Mouse (Mus musculus): ENCODE measurements around the gene Mcfd2. TPM values are rescaled to one million over a fixed set of nuclear protein-coding genes. Genes with fewer than 3 reads are reported as not detected.
"Not testable (repeated sequence)": the region's sequence is repeated elsewhere in the genome, so short reads cannot be mapped to it uniquely, and the experiment has no call there.

Mcfd2 gene
- polyA plus RNA-seq, 1 experiment from 2014 or later, result 82.0 TPM

GRCm38 (mm10) chr17:87296701-87297100, 31.0 kb upstream of the Mcfd2 start:
- H3K4me2 ChIP-seq (ENCODE audit: low read depth, low read length); H3K4me3 ChIP-seq (ENCODE audit: low read depth, low read length); DNase-seq (ENCODE audit: low spot score); H3K27ac ChIP-seq (replicated peaks; ENCODE audit: low read depth, low read length); H3K9me3 ChIP-seq (replicated peaks; ENCODE audit: control insufficient read depth, low read length); H3K27me3 ChIP-seq (ENCODE audit: control insufficient read depth, insufficient read depth, low read length); H3K9ac ChIP-seq (replicated peaks; ENCODE audit: low read length); H3K36me3 ChIP-seq (replicated peaks; ENCODE audit: control insufficient read depth, insufficient read depth, low read depth, low read length); ATAC-seq (replicated peaks; ENCODE audit: insufficient number of reproducible peaks, low FRiP score, low TSS enrichment, low read depth); H3K4me1 ChIP-seq (ENCODE audit: control insufficient read depth, insufficient read depth, low read length): not testable (repeated sequence)
- WGBS, result 72% methylated on average over 1 of the region's 1 CpGs

GRCm38 (mm10) chr17:87295738-87296137, 30.0 kb upstream of the Mcfd2 start:
- H3K27ac ChIP-seq (replicated peaks; ENCODE audit: low read depth, low read length), result no peak overlapping the region
- H3K27me3 ChIP-seq (ENCODE audit: control insufficient read depth, insufficient read depth, low read length), result no peaks in the 10 kb centered on the region
- H3K9ac ChIP-seq (replicated peaks; ENCODE audit: low read length), result no peak overlapping the region
- no peaks in the 10 kb centered on the region for H3K9me3 ChIP-seq (replicated peaks; ENCODE audit: control insufficient read depth, low read length)
- ATAC-seq (replicated peaks; ENCODE audit: insufficient number of reproducible peaks, low FRiP score, low TSS enrichment, low read depth) (no peak), DNase-seq (ENCODE audit: low spot score) (no peak)
- H3K36me3 ChIP-seq (replicated peaks; ENCODE audit: control insufficient read depth, insufficient read depth, low read depth, low read length), result no peaks in the 10 kb centered on the region
- no peak overlapping the region for H3K4me3 ChIP-seq (ENCODE audit: low read depth, low read length)
- 84% methylated on average over 7 of the region's 7 CpGs for WGBS
- H3K4me2 ChIP-seq (ENCODE audit: low read depth, low read length), result no peak overlapping the region
- H3K4me1 ChIP-seq (ENCODE audit: control insufficient read depth, insufficient read depth, low read length), result no peaks in the 10 kb centered on the region

GRCm38 (mm10) chr17:87293125-87293524, 27.4 kb upstream of the Mcfd2 start:
- Histone ChIP-seq H3K27ac (replicated peaks; ENCODE audit: low read depth, low read length) (no peak overlapping the region), H3K9me3 (replicated peaks; ENCODE audit: control insufficient read depth, low read length) (no peaks in the 10 kb centered on the region), H3K4me3 (ENCODE audit: low read depth, low read length) (no peak overlapping the region), H3K36me3 (replicated peaks; ENCODE audit: control insufficient read depth, insufficient read depth, low read depth, low read length) (no peaks in the 10 kb centered on the region), H3K27me3 (ENCODE audit: control insufficient read depth, insufficient read depth, low read length) (no peaks in the 10 kb centered on the region; the same call in 1 of the 2 replicates), H3K9ac (replicated peaks; ENCODE audit: low read length) (no peak overlapping the region), H3K4me1 (ENCODE audit: control insufficient read depth, insufficient read depth, low read length) (peaks cover under 1% of the 10 kb centered on the region; the same call in 1 of the 2 replicates), H3K4me2 (ENCODE audit: low read depth, low read length) (no peak overlapping the region)
- ATAC-seq (replicated peaks; ENCODE audit: insufficient number of reproducible peaks, low FRiP score, low TSS enrichment, low read depth) (no peak), DNase-seq (ENCODE audit: low spot score) (no peak)
- 89% methylated on average over 5 of the region's 5 CpGs for WGBS

GRCm38 (mm10) chr17:87291782-87292181, 26.0 kb upstream of the Mcfd2 start:
- Histone ChIP-seq H3K4me1 (ENCODE audit: control insufficient read depth, insufficient read depth, low read length) (peaks cover 2% of the 10 kb centered on the region; the same call in 1 of the 2 replicates), H3K27ac (replicated peaks; ENCODE audit: low read depth, low read length) (no peak overlapping the region), H3K9ac (replicated peaks; ENCODE audit: low read length) (no peak overlapping the region), H3K4me2 (ENCODE audit: low read depth, low read length) (no peak overlapping the region), H3K36me3 (replicated peaks; ENCODE audit: control insufficient read depth, insufficient read depth, low read depth, low read length) (no peaks in the 10 kb centered on the region), H3K9me3 (replicated peaks; ENCODE audit: control insufficient read depth, low read length) (no peaks in the 10 kb centered on the region), H3K27me3 (ENCODE audit: control insufficient read depth, insufficient read depth, low read length) (no peaks in the 10 kb centered on the region; the same call in 1 of the 2 replicates), H3K4me3 (ENCODE audit: low read depth, low read length) (no peak overlapping the region)
- ATAC-seq (replicated peaks; ENCODE audit: insufficient number of reproducible peaks, low FRiP score, low TSS enrichment, low read depth) (no peak), DNase-seq (ENCODE audit: low spot score) (no peak)
- 89% methylated on average over 5 of the region's 5 CpGs for WGBS

GRCm38 (mm10) chr17:87291037-87291436, 25.3 kb upstream of the Mcfd2 start:
- H3K27me3 ChIP-seq (ENCODE audit: control insufficient read depth, insufficient read depth, low read length), result no peaks in the 10 kb centered on the region; the same call in 1 of the 2 replicates
- H3K4me1 ChIP-seq (ENCODE audit: control insufficient read depth, insufficient read depth, low read length), result peaks cover 2% of the 10 kb centered on the region; the same call in 1 of the 2 replicates
- no peak overlapping the region for H3K9ac ChIP-seq (replicated peaks; ENCODE audit: low read length)
- H3K4me2 ChIP-seq (ENCODE audit: low read depth, low read length), result no peak overlapping the region
- ATAC-seq (replicated peaks; ENCODE audit: insufficient number of reproducible peaks, low FRiP score, low TSS enrichment, low read depth) (no peak), DNase-seq (ENCODE audit: low spot score) (no peak)
- no peaks in the 10 kb centered on the region for H3K36me3 ChIP-seq (replicated peaks; ENCODE audit: control insufficient read depth, insufficient read depth, low read depth, low read length)
- no peak overlapping the region for H3K27ac ChIP-seq (replicated peaks; ENCODE audit: low read depth, low read length)
- H3K9me3 ChIP-seq (replicated peaks; ENCODE audit: control insufficient read depth, low read length), result no peaks in the 10 kb centered on the region
- 93% methylated on average over 7 of the region's 7 CpGs for WGBS
- no peak overlapping the region for H3K4me3 ChIP-seq (ENCODE audit: low read depth, low read length)

GRCm38 (mm10) chr17:87289367-87289766, 23.6 kb upstream of the Mcfd2 start:
- Histone ChIP-seq H3K27me3 (ENCODE audit: control insufficient read depth, insufficient read depth, low read length) (peaks cover 4% of the 10 kb centered on the region), H3K4me3 (ENCODE audit: low read depth, low read length) (no peak overlapping the region), H3K27ac (replicated peaks; ENCODE audit: low read depth, low read length) (no peak overlapping the region), H3K4me1 (ENCODE audit: control insufficient read depth, insufficient read depth, low read length) (peaks cover 2% of the 10 kb centered on the region; the same call in 1 of the 2 replicates), H3K36me3 (replicated peaks; ENCODE audit: control insufficient read depth, insufficient read depth, low read depth, low read length) (no peaks in the 10 kb centered on the region), H3K4me2 (ENCODE audit: low read depth, low read length) (no peak overlapping the region), H3K9ac (replicated peaks; ENCODE audit: low read length) (no peak overlapping the region), H3K9me3 (replicated peaks; ENCODE audit: control insufficient read depth, low read length) (no peaks in the 10 kb centered on the region)
- WGBS, result 72% methylated on average over 5 of the region's 5 CpGs
- ATAC-seq (replicated peaks; ENCODE audit: insufficient number of reproducible peaks, low FRiP score, low TSS enrichment, low read depth) (no peak), DNase-seq (ENCODE audit: low spot score) (no peak)

- H3K4me2 ChIP-seq (ENCODE audit: low read depth, low read length), result no peak overlapping the region
- H3K36me3 ChIP-seq (replicated peaks; ENCODE audit: control insufficient read depth, insufficient read depth, low read depth, low read length), result no peaks in the 10 kb centered on the region
- H3K27ac ChIP-seq (replicated peaks; ENCODE audit: low read depth, low read length), result no peak overlapping the region
- no peak overlapping the region for H3K9ac ChIP-seq (replicated peaks; ENCODE audit: low read length)
- H3K27me3 ChIP-seq (ENCODE audit: control insufficient read depth, insufficient read depth, low read length), result peaks cover 10% of the 10 kb centered on the region
- DNase-seq (ENCODE audit: low spot score) (no peak), ATAC-seq (replicated peaks; ENCODE audit: insufficient number of reproducible peaks, low FRiP score, low TSS enrichment, low read depth) (no peak)
- WGBS, result 19% methylated on average over 12 of the region's 12 CpGs
- no peaks in the 10 kb centered on the region for H3K9me3 ChIP-seq (replicated peaks; ENCODE audit: control insufficient read depth, low read length)
- H3K4me3 ChIP-seq (ENCODE audit: low read depth, low read length), result no peak overlapping the region
- H3K4me1 ChIP-seq (ENCODE audit: control insufficient read depth, insufficient read depth, low read length), result peaks cover 2% of the 10 kb centered on the region; the same call in 1 of the 2 replicates
Observed at GRCm38 (mm10) chr17:87288131-87288530, 22.4 kb upstream of the Mcfd2 start.

- WGBS, result 49% methylated on average over 8 of the region's 8 CpGs
- H3K4me1 ChIP-seq (ENCODE audit: control insufficient read depth, insufficient read depth, low read length), result peaks cover 2% of the 10 kb centered on the region; the same call in 1 of the 2 replicates
Observed at GRCm38 (mm10) chr17:87287197-87287777, 21.6 kb upstream of the Mcfd2 start.

More at GRCm38 (mm10) chr17:87287197-87287777, 21.6 kb upstream of the Mcfd2 start:
- DNase-seq (ENCODE audit: low spot score) (no peak), ATAC-seq (replicated peaks; ENCODE audit: insufficient number of reproducible peaks, low FRiP score, low TSS enrichment, low read depth) (no peak)
- Histone ChIP-seq H3K4me3 (ENCODE audit: low read depth, low read length) (no peak overlapping the region), H3K27me3 (ENCODE audit: control insufficient read depth, insufficient read depth, low read length) (peaks cover 12% of the 10 kb centered on the region), H3K9me3 (replicated peaks; ENCODE audit: control insufficient read depth, low read length) (no peaks in the 10 kb centered on the region), H3K27ac (replicated peaks; ENCODE audit: low read depth, low read length) (no peak overlapping the region), H3K9ac (replicated peaks; ENCODE audit: low read length) (no peak overlapping the region), H3K36me3 (replicated peaks; ENCODE audit: control insufficient read depth, insufficient read depth, low read depth, low read length) (no peaks in the 10 kb centered on the region), H3K4me2 (ENCODE audit: low read depth, low read length) (no peak overlapping the region)
